Mouse (Mus musculus): ENCODE results near the gene Ropn1l. TPM values are rescaled to one million over a fixed set of nuclear protein-coding genes. Genes with fewer than 3 reads are reported as not detected.

Gene Ropn1l
- polyA plus RNA-seq, 1 experiment: 1.5 TPM

- TF ChIP-seq CTCF (IDR thresholded peaks at IDR 0.05; ENCODE audit: borderline replicate concordance, extremely low read depth, insufficient read depth, insufficient read length) (no peak), POLR2A (IDR thresholded peaks at IDR 0.05; ENCODE audit: borderline replicate concordance, extremely low read depth, insufficient read depth, insufficient read length, poor library complexity, severe bottlenecking) (no peak)
These were observed 51.2 kb downstream of the Ropn1l start for GRCm38 (mm10) chr15:31402200-31402892.

GRCm38 (mm10) chr15:31400974-31401373, 52.6 kb downstream of the Ropn1l start:
- DNase-seq (ENCODE audit: low read depth): no peak
- TF ChIP-seq CTCF (IDR thresholded peaks at IDR 0.05; ENCODE audit: borderline replicate concordance, extremely low read depth, insufficient read depth, insufficient read length) (no peak), POLR2A (IDR thresholded peaks at IDR 0.05; ENCODE audit: borderline replicate concordance, extremely low read depth, insufficient read depth, insufficient read length, poor library complexity, severe bottlenecking) (no peak)

More at GRCm38 (mm10) chr15:31402200-31402892, 51.2 kb downstream of the Ropn1l start:
- peak; percentile 73 for DNase-seq (ENCODE audit: low read depth)

- DNase-seq (ENCODE audit: low read depth): no peak
- TF ChIP-seq CTCF (IDR thresholded peaks at IDR 0.05; ENCODE audit: borderline replicate concordance, extremely low read depth, insufficient read depth, insufficient read length) (no peak), POLR2A (IDR thresholded peaks at IDR 0.05; ENCODE audit: borderline replicate concordance, extremely low read depth, insufficient read depth, insufficient read length, poor library complexity, severe bottlenecking) (no peak)
These were observed 54.8 kb downstream of the Ropn1l start for GRCm38 (mm10) chr15:31398769-31399168.

GRCm38 (mm10) chr15:31397379-31397778, 56.2 kb downstream of the Ropn1l start:
- DNase-seq (ENCODE audit: low read depth): no peak
- TF ChIP-seq POLR2A (IDR thresholded peaks at IDR 0.05; ENCODE audit: borderline replicate concordance, extremely low read depth, insufficient read depth, insufficient read length, poor library complexity, severe bottlenecking): no peak
- no peak for TF ChIP-seq CTCF (IDR thresholded peaks at IDR 0.05; ENCODE audit: borderline replicate concordance, extremely low read depth, insufficient read depth, insufficient read length)

GRCm38 (mm10) chr15:31396755-31397154, 56.8 kb downstream of the Ropn1l start:
- no peak for DNase-seq (ENCODE audit: low read depth)
- TF ChIP-seq CTCF (IDR thresholded peaks at IDR 0.05; ENCODE audit: borderline replicate concordance, extremely low read depth, insufficient read depth, insufficient read length) (no peak), POLR2A (IDR thresholded peaks at IDR 0.05; ENCODE audit: borderline replicate concordance, extremely low read depth, insufficient read depth, insufficient read length, poor library complexity, severe bottlenecking) (no peak)

- DNase-seq (ENCODE audit: low read depth): no peak
These were observed 57.6 kb downstream of the Ropn1l start for GRCm38 (mm10) chr15:31395986-31396385.

GRCm38 (mm10) chr15:31393402-31393801, 60.1 kb downstream of the Ropn1l start:
- TF ChIP-seq POLR2A (IDR thresholded peaks at IDR 0.05; ENCODE audit: borderline replicate concordance, extremely low read depth, insufficient read depth, insufficient read length, poor library complexity, severe bottlenecking) (no peak), CTCF (IDR thresholded peaks at IDR 0.05; ENCODE audit: borderline replicate concordance, extremely low read depth, insufficient read depth, insufficient read length) (no peak)
- no peak for DNase-seq (ENCODE audit: low read depth)

More at GRCm38 (mm10) chr15:31395986-31396385, 57.6 kb downstream of the Ropn1l start:
- TF ChIP-seq CTCF (IDR thresholded peaks at IDR 0.05; ENCODE audit: borderline replicate concordance, extremely low read depth, insufficient read depth, insufficient read length) (no peak), POLR2A (IDR thresholded peaks at IDR 0.05; ENCODE audit: borderline replicate concordance, extremely low read depth, insufficient read depth, insufficient read length, poor library complexity, severe bottlenecking) (no peak)

- no peak for TF ChIP-seq CTCF (IDR thresholded peaks at IDR 0.05; ENCODE audit: borderline replicate concordance, extremely low read depth, insufficient read depth, insufficient read length)
- no peak for TF ChIP-seq POLR2A (IDR thresholded peaks at IDR 0.05; ENCODE audit: borderline replicate concordance, extremely low read depth, insufficient read depth, insufficient read length, poor library complexity, severe bottlenecking)
- DNase-seq (ENCODE audit: low read depth): no peak
These were observed 60.8 kb downstream of the Ropn1l start for GRCm38 (mm10) chr15:31392705-31393104.

- TF ChIP-seq POLR2A (IDR thresholded peaks at IDR 0.05; ENCODE audit: borderline replicate concordance, extremely low read depth, insufficient read depth, insufficient read length, poor library complexity, severe bottlenecking) (no peak), CTCF (IDR thresholded peaks at IDR 0.05; ENCODE audit: borderline replicate concordance, extremely low read depth, insufficient read depth, insufficient read length) (no peak)
- no peak for DNase-seq (ENCODE audit: low read depth)
These were observed 61.4 kb downstream of the Ropn1l start for GRCm38 (mm10) chr15:31392135-31392534.

Other genes starting within 250 kb of the Ropn1l start
- gene Dap, start 229.4 kb downstream of the Ropn1l start, polyA plus RNA-seq (2012; rRNA removed): 16.6 and 24.4 TPM in 2 replicates
- 0.42 and 0.66 TPM in 2 replicates for gene Ankrd33b, start 86.0 kb downstream of the Ropn1l start, polyA plus RNA-seq (2012; rRNA removed)
- gene March6, start 77.3 kb upstream of the Ropn1l start, polyA plus RNA-seq (2012; rRNA removed): 72.7 and 109 TPM in 2 replicates
- 5.3 and 7.4 TPM in 2 replicates for gene Cmbl, start 111.7 kb upstream of the Ropn1l start, polyA plus RNA-seq (2012; rRNA removed)
- gene Cct5, start 148.1 kb upstream of the Ropn1l start, polyA plus RNA-seq (2012; rRNA removed): 354 and 372 TPM in 2 replicates
- 13.4 and 14.9 TPM in 2 replicates for gene Fam173b, start 148.1 kb upstream of the Ropn1l start, polyA plus RNA-seq (2012; rRNA removed)

All from brain, embryonic 14.5 days (tissue).